Mouse (Mus musculus) spleen, postnatal 14 days (tissue): Measurements from ENCODE around the gene Trpc1.

ENCODE experiments used
- DNase-seq, 2 experiments: peaks; one replicate each; pipeline ENCODE4 v3.0.0; 2021 to 2022; ENCODE audit warnings: low spot score in 2 of 2

The Trpc1 gene

DNA sequence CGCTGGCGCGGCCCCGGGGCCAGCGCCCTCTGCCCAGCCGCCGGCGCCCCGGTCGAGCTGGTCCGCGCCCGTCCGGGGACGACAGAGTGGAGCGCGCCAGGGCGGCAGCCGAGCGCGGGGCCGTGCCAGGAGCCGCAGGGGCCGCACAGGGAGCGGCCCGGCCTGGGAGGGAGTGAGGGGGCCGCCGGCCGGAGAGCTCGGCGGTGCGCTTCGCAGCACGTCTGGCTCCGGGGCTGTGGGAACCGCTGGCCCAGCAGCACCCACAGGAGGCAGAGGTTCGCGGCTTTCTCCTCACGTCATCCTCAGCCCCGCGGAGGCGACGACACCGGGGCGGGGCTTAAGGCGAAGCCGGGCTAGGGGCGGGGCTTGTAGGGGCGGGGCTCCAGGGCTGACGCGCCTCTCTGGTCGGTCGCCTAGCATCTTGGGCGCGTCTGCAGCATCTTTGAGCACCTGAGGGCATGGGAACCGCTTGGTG, at the start of gene Trpc1:
Trpc1 (minus strand) TSS at position 339 of the 475 bp plus-strand sequence.
- DNase-seq: peak in 1 of 2 experiments; percentile 23

DNA sequence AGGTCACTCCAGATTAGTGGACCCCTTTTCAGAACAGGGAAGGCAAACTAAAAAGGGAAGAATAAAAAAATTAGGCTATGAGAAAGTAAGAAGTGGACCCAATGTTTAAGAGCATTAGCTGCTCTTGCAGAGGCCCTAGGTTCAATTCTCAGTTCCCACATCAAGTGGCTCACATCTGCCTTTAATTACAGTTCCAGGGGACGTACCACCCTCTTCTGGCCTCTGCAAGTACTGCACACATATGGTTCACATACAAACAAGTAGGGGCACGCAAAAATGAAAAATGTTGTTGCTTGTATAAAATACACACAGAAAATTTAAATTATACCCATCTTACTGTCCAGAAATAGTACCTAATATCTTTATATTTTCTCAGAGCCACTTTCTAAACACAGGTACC, 46.1 kb upstream of the Trpc1 start:
- DNase-seq: no peak

GRCm38 (mm10) chr9:95795844-95796243, 45.7 kb upstream of the Trpc1 start:
- DNase-seq: no peak

GRCm38 (mm10) chr9:95795077-95795784, 45.1 kb upstream of the Trpc1 start:
- no peak for DNase-seq

- DNase-seq: no peak
These were observed 44.0 kb upstream of the Trpc1 start for GRCm38 (mm10) chr9:95793986-95794744.

DNA sequence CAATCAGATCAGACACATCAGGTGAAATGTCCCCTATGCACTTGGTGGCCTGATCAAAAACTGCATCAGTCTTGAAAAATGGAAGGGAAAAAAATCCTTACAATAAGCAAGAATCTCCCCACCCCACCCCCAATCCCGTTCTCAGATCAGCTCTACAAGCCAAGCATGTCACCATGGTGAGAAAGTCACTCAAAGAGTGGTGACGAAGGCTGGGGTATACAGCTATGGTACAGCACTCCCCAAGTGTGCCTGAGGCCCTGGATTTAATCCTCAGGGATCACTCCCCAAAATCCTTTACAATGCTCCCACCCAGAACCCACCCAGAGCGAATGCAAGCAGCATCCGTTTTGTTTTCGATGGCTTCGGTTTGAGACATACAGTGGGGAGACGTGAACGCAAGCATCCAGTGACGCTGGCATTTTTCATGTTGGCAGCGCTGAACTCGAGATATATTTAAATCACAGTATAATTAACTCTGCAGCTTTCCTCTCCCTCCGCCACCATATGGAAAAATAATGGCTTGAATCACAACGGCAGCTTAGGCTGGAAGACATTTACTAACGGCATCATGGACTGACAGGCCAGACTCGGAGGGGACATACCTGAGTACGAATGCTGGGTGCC, 34.8 kb upstream of the Trpc1 start:
- DNase-seq: no peak

DNA sequence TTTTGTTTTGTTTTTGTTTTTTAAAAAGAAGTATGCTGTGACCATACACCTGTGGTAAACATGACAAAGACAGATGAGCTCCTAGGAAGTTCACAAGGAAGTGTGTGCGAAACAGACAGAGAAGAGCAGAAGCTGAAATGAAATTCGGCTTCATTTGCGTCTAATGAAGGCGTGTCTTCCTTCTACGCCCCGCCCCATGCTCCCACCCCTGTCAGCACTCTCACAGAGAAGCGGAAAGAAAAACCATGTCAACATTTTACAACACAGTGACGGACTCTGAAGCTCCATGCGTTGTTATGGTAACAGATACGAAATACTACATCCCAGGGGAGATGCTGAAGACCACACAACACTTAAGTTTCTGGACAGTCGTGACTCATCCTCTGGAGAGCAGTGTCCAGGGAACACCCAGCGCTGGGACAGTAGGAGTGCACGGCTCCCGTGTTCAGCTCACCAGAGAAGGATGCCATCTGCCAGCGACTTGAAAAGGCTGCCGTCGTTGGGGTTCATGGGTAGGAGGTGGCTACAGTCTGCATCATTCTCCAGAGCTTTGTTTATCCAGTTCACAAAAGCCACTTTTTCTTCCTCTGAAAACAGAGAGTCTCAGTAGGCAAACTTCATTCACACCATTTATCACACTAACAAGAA, 33.6 kb upstream of the Trpc1 start:
- DNase-seq: no peak

DNA sequence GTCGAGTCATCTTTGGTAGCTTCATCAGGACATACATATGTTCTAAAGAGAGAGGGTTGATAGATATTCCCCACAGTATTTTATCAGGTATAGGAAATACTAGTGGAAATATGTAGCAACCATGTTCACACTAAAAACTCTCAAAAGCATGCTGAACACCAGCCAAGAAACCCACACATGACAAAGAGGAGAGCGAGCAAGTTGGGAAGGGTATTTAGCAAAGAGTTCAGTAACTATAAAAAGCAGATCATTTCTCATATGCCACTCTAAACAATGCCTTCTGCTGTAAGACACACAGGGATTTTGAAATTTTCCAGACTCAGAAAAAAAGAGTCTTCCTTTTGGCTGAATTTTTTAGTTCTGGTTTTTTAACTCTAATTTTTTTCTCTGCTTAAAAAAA, 21.5 kb upstream of the Trpc1 start:
- no peak for DNase-seq

DNA sequence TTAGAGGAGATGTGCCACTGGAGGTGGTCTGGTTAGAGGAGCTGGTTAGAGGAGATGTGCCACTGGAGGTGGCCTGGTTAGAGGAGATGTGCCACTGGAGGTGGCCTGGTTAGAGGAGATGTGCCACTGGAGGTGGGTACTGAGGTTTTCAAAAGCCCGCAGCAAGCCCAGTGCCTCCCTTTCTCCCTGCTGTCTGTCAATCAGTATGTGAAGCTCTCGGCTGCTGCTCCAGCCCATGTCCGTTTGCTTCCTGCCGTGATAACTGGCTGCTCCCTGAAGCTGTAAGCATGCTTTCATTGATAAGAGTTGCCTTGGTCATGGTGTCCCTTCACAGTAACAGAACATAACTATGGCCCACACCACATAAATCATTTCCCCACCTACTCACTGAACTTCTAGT, 13.0 kb upstream of the Trpc1 start:
- DNase-seq: no peak

GRCm38 (mm10) chr9:95762228-95762627, 12.1 kb upstream of the Trpc1 start:
- no peak for DNase-seq

DNA sequence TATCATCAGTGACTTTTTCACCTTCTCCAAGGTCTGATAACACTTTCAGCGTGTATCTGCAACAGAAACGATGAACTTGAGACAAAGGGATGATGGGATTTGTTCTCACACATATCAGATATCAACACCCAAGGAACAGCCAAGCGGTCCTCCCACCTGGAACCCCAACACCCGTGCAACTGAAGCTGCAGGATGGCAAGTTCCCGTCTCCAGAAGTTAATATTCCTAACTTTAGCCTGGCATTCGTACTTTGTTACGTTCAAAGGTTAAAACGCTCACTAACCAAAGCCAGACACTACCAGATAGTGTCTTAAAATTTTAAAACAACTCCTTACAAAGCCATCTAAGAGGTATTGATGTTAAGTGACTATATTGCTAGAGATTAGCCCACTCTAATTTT, 11.2 kb upstream of the Trpc1 start:
- DNase-seq: no peak

DNA sequence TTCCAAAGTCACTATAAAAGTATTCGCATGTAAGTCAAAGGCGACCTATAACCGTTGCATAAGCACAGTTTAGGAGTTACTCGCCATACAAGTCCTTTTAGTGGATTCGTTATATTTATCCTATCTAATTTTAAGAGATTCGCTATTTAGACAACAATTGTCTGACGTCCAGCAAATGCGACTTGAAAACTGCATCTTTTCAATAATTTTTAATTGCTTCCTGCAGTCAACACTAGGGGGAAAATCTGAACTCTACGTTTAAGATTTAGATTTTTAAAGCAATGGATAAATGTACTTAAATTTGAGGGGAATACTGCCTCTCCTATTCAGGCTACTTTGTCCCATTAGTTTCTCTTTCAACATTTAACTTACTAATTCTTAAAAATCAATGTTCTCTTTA, 571 bp upstream of the Trpc1 start:
- DNase-seq: no peak

DNA sequence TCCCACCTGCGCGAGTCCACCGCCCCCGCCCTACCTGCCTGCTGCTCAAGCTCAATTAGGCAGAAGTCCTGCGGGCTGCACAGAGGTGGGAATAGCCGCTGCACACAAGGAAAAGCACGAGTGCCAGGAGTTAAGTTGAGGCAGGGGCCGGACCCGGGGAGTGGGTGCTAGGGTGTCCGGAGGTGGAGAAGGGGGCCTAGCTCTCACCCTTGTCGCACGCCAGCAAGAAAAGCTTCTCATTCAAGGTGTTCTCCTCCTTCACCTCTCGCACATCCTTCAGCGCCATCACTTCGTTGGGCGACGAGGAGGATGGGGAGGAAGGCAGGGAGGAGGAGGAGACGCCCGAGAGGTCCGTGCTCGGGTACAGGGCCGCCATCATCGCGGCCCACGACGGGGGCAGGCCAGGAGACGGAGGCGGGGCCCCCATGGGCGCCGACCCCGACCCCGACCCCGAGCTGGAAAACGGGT, 680 bp downstream of the Trpc1 start:
- DNase-seq: no peak

- DNase-seq: no peak
These were observed 2.9 kb downstream of the Trpc1 start for GRCm38 (mm10) chr9:95747298-95747697.

- DNase-seq: no peak
These were observed 5.1 kb downstream of the Trpc1 start for GRCm38 (mm10) chr9:95744845-95745613.

GRCm38 (mm10) chr9:95736238-95736637, 13.9 kb downstream of the Trpc1 start:
- DNase-seq: no peak

GRCm38 (mm10) chr9:95712574-95712973, 37.6 kb downstream of the Trpc1 start:
- no peak for DNase-seq

DNA sequence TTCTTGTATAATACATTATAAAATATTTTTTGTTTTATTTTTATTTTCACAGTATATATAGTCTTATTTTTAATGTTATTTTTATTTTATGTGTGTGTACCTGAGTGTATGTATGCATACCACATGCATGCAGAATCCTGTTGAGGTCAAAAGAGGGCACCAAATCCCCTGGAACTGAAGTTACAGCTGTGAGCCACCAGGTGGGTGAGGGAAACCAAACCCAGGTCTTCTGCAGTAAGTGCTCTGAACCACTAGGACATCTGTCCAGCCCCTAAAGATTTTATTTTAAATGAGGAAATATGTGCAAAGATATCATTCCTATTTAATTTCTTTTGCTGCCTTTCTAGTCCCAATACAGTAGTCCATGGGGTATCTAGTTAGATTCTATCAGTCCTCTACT, 41.2 kb downstream of the Trpc1 start:
- DNase-seq: no peak

- DNase-seq: no peak
These were observed 44.8 kb downstream of the Trpc1 start for GRCm38 (mm10) chr9:95705371-95705770.

GRCm38 (mm10) chr9:95704078-95704477, 46.1 kb downstream of the Trpc1 start:
- DNase-seq: no peak

DNA sequence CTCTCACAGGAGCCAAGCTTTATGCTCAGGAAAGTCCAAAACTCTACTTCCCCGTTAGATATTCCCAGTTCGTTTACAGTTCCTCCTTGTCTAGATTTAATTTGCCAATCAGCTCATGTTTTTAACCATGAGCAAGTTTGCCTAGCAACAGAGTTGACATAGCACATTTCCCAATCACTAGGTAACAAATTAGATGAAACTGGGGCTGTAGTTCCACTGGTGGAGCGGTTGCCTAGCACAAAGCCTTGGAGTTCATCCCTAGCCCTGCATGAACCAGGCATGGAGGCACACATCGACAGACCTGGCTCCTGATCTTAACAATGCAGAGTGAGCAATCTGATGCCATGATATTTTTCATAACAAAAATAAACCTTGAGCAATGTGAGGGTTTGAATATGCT, 50.9 kb downstream of the Trpc1 start:
- no peak for DNase-seq
